Mouse (Mus musculus) 3T3-L1 (cell line): Measurements from ENCODE around the gene Cdk9.

Source experiments
- DNase-seq: peaks from one replicate; pipeline ENCODE4 v3.0.0-alpha.2; 2015; ENCODE audit warnings: low read depth, low spot score

Gene Cdk9

DNA sequence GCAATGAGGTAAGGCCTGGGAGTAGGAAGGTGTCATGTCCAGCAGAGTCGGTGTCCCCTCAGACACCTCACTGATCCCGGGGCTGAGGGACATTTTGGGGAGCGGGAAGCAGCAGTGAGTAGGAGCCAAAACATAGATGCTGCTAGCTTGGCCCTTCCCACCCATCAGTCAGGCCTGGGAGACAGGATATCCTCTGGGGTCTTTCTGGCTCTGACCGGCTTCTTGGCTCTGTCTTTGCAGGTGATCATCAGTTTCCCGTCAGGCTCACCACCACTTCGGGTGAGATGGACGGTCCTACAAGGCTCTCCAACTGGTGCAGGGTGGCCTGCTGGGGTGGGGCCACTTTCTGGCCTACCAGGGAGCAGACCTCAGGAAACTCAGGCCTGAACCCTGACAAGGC lies 35.2 kb downstream of the Cdk9 start:
- DNase-seq, result no peak

GRCm38 (mm10) chr2:32676821-32677220 lies 36.1 kb downstream of the Cdk9 start:
- DNase-seq, result no peak

- no peak for DNase-seq
These were observed 39.5 kb downstream of the Cdk9 start for GRCm38 (mm10) chr2:32673176-32673917.

DNA sequence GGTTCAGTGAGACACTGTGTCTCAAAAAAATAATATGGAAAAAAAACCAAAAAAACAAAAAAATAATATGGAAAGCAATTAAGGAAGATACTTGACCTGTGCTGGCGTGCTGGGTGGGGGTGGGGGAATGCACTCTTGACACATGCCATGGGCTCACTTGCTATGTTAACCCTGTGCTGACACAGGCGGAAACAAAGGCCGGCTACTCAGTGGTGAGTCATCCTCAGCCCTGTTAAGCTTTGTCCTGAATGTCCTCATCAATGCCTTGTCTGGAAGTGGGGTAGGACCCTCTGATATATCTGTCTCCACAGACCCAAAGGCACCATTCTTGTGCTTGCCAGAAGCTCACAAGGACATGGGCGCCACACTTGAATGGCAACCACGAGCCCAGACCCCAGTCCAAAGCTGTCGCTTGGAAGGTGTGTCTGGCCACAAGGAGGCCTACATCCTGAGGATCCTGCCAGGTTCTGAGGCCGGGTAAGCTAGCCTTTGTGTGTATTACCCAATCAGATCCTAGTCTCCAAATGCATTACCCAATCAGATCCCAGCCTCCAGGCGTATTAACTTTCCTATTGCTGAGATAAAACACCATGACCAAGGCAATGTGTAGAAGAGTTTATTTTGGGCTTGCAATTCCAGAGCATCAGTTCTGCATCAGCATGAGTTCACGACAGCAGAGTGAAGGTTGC lies 40.8 kb downstream of the Cdk9 start:
- peak; percentile 56 for DNase-seq

- no peak for DNase-seq
These were observed 41.7 kb downstream of the Cdk9 start for GRCm38 (mm10) chr2:32671147-32671546.

DNA sequence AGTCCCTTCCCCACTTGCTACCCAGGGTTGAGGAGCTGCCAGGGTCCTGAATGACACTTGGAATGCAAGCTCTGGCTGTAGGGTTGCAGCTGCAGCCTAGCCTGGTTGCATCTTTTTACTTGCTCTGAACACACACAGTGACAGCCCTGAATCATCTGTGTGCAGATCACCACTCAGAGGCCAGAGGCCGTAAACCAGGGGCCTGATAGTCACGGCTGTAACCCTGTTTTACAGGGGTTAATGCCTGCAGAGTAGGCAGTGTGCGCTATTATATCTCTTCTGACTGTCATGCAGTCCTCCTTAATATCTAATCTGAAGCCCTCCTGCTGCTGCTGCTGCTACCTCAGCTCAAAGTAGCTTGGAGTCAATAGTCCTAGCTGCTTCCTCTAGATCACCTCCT lies 43.0 kb downstream of the Cdk9 start:
- DNase-seq, result no peak

DNA sequence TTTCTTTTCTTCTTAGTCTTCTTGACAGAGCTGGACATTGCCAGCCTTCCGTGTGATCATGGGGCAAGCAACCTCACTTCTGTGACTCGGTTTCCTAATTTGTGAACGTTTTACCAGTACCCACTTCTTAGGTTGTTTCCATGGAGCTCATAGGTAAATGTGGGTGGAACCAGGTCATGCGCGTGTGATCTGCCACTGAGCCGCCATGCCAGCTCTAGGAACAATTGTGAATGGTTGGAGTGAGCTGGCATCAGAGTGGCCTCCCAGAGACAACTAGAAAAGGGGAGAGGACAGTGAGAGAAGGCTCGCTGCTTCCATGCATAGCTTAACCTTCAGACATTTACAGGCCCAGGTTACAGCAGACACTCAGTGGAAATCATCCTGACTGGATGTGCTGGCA lies 44.7 kb downstream of the Cdk9 start:
- no peak for DNase-seq

GRCm38 (mm10) chr2:32667775-32668174 lies 45.1 kb downstream of the Cdk9 start:
- no peak for DNase-seq

DNA sequence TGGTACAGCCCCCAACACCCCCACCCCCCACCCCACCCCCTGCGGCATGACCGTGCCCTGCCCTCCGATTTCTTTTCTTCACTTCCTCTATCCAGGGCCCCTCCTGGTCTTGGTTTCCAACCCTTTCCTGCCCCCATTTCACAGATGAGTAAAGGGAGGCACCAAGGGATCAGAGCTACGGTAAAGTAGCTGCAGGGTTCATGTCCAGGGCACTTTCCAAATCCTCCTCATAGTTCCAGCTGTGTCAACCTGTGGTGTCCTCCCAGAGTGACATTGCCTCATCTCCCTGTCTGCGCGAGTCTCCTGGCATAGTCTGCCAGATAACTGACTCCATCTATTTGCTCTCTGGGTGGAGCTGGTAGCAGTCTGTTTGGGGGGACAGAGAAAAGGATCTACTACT lies 47.0 kb downstream of the Cdk9 start:
- DNase-seq, result no peak

DNA sequence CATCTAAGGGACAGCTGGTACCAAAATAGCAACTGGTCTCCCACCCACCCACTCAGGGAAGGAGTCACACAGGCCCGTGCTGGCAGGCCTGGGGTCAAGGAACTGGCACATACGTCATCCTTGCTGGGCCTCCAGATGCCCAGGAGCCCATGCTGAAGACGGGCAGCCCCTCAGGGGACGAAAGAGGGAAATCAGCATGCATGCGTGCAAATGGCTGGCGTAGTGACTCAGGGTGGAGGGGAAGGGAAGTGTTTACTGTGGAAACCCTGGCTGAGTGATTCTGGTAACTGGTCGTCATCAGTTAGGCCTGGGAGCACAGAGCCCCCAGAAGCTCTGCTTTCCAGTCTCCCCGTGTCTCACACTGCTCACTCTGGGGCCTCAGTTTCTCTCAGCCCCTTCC lies 47.5 kb downstream of the Cdk9 start:
- DNase-seq, result no peak

- no peak for DNase-seq
These were observed 50.6 kb downstream of the Cdk9 start for GRCm38 (mm10) chr2:32662291-32662690.

- peak; percentile 38 for DNase-seq
These were observed 51.3 kb downstream of the Cdk9 start for GRCm38 (mm10) chr2:32661509-32662107.

- no peak for DNase-seq
These were observed 54.0 kb downstream of the Cdk9 start for GRCm38 (mm10) chr2:32658873-32659272.

DNA sequence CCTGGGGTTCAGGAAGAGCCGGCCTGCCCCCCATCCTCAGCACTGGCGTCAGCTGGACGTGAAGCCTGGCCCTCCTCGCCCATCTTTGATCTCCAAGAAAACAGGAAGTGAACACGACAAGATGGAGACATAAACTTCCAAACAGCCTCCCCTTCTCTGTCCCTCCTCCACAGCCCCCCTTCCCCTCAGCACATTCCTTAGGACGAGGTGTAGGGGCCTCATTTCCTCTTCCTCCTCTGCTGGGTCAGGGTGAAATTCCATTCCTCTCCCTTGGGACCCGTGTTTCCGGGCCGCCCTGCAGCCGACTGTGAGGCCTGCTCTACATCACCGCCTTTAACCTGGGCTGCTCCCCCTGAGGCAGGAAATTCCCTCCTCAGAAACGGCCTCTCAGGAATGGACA lies 57.0 kb downstream of the Cdk9 start:
- peak; percentile 46 for DNase-seq
